Mouse (Mus musculus) embryonic facial prominence, embryonic 12.5 days (tissue): ENCODE data around the gene Qtrt1. TPM values are rescaled to one million over a fixed set of nuclear protein-coding genes. Genes with fewer than 3 reads are reported as not detected.

Experiments
- ATAC-seq: fragments of 200-750 bp; cut with Nextera tagmentation; 2 replicates; pipeline ENCODE4 v1.8.0; 2017; ENCODE audit not compliant: insufficient number of reproducible peaks, insufficient read depth, low FRiP score, low TSS enrichment
- H3K27ac ChIP-seq: fragments of 300-500 bp; sonication (generic); 2 replicates; pipeline ENCODE4 v1.5.1; 2016; ENCODE audit warnings: mild to moderate bottlenecking
- H3K27me3 ChIP-seq: fragments of 300-500 bp; sonication (generic); 2 replicates; pipeline ENCODE4 v1.6.1; 2016; ENCODE audit warnings: mild to moderate bottlenecking, moderate library complexity
- H3K36me3 ChIP-seq: fragments of 300-500 bp; sonication (generic); 2 replicates; pipeline ENCODE4 v1.6.1; 2016; ENCODE audit warnings: mild to moderate bottlenecking
- H3K4me1 ChIP-seq: fragments of 300-500 bp; sonication (generic); 2 replicates; pipeline ENCODE4 v1.6.1; 2016
- H3K4me2 ChIP-seq: fragments of 300-500 bp; sonication (generic); replicated peaks from 2 replicates; pipeline ENCODE4 v1.6.1; 2016; ENCODE audit warnings: mild to moderate bottlenecking, moderate library complexity
- H3K4me3 ChIP-seq: fragments of 300-500 bp; sonication (generic); 2 replicates; pipeline ENCODE4 v1.5.1; 2016; ENCODE audit warnings: mild to moderate bottlenecking
- H3K9ac ChIP-seq: fragments of 300-500 bp; sonication (generic); 2 replicates; pipeline ENCODE4 v1.6.1; 2016; ENCODE audit warnings: mild to moderate bottlenecking, moderate library complexity
- H3K9me3 ChIP-seq: fragments of 300-500 bp; sonication (generic); 2 replicates; pipeline ENCODE4 v1.6.1; 2016; ENCODE audit warnings: mild to moderate bottlenecking, moderate library complexity
- WGBS: fragments of 180-500 bp; shearing (Covaris S2); methylation state at CpG from one replicate; pipeline ENCODE4 v1.1.7; 2016; 5-methylcytosine and 5-hydroxymethylcytosine counted together
- polyA plus RNA-seq: library from polyadenylated mRNA; unstranded; fragments of >200 nt; fragmentation: Nextera tagmentation; extraction: Ambion mirVana; gene quantifications from 2 replicates; pipeline ENCODE4 v1.2.1, GENCODE M21; 2016

The Qtrt1 gene
- polyA plus RNA-seq = 48.7 and 50.2 TPM in 2 replicates

DNA sequence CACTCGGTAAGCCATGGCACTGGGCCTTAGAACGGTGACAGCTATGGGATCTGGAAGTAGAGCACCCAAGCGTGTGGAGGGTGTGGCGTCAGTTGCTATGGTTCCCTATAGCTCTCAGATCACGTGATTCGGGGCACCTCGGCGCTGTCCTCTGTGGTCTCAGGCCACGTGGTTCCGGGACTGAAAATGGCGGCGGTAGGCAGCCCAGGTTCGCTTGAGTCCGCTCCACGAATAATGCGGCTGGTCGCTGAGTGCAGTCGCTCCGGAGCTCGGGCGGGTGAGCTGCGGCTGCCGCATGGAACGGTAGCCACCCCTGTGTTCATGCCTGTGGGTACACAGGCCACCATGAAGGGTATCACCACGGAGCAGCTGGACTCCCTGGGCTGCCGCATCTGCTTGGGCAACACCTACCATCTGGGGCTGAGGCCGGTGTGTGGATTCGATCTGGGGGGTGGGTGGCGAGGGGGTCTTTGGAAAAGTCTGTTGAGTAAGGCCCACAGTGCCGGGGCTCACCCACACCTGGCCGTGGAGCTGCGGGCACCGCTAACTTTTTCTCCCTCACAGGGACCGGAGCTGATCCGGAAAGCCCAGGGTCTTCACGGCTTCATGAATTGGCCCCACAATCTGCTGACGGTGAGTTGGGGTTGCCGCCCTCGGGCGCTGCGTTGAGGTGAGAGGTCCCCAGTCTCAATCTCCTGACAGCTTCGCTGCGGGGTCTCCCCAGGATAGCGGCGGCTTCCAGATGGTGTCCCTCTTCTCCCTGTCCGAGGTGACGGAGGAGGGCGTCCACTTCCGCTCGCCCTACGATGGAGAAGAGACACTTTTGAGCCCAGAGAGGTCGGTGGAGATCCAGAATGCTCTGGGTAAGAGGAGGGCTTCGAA, at the start of gene Qtrt1:
Gene Qtrt1 (plus strand): TSS at position 169 of the 882 bp plus-strand sequence.
- peaks cover 22% of the 10 kb centered on the region for H3K36me3 ChIP-seq
- peak within 1 kb of the TSS; percentile 92 for H3K4me2 ChIP-seq
- H3K9ac ChIP-seq = peak within 1 kb of the TSS; percentile 72
- peak; percentile 85 for ATAC-seq
- H3K27ac ChIP-seq = peak within 1 kb of the TSS; percentile 42; the same call in 1 of the 2 replicates
- H3K4me3 ChIP-seq = peak within 1 kb of the TSS; percentile 69
- no peaks in the 10 kb centered on the region for H3K9me3 ChIP-seq
- H3K27me3 ChIP-seq = no peaks in the 10 kb centered on the region
- WGBS = 2% methylated on average over 53 of the region's 53 CpGs
- H3K4me1 ChIP-seq = 0 out of 2 replicates have a peak, but pooled peaks cover 5% of the 10 kb centered on the region

DNA sequence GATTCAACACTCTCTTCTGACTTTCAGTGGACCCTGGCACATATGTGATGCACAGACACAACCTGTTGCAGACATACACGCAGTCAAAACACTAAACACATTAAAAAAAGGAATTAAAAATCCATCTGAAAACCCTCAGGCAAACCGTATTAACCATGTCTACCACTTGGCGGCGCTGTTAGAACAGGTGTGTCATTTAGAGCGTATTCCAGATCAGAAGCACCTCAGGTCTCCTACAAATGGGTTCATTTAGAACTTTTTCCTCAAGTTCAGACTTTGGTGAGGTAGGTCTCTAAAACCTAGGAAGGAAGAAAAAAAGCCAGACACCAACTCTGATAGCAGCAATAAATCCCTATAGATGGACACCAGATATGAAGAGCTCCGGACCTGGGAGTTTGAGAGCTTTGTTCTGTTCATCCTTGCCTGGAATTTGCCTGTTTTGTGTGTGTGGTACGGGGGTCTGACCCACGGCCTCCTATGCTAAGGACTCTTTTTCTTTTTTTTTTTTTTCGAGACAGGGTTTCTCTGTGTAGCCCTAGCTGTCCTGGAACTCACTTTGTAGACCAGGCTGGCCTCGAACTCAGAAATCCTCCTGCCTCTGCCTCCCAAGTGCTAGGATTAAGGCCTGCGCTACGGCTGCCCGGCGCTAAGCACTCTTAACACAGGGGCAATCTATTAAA, 45.0 kb upstream of the Qtrt1 start:
- peaks cover 14% of the 10 kb centered on the region for H3K4me1 ChIP-seq
- peak overlapping the region; percentile 90 for H3K27ac ChIP-seq
- 0 out of 2 replicates have a peak, but pooled peaks cover 4% of the 10 kb centered on the region for H3K27me3 ChIP-seq
- H3K4me3 ChIP-seq = peak overlapping the region; percentile 83
- no peak for ATAC-seq
- WGBS = 39% methylated on average over 14 of the region's 14 CpGs
- H3K4me2 ChIP-seq = peak overlapping the region; percentile 57
- no peaks in the 10 kb centered on the region for H3K9me3 ChIP-seq
- peaks cover 3% of the 10 kb centered on the region for H3K36me3 ChIP-seq
- no peak overlapping the region for H3K9ac ChIP-seq

DNA sequence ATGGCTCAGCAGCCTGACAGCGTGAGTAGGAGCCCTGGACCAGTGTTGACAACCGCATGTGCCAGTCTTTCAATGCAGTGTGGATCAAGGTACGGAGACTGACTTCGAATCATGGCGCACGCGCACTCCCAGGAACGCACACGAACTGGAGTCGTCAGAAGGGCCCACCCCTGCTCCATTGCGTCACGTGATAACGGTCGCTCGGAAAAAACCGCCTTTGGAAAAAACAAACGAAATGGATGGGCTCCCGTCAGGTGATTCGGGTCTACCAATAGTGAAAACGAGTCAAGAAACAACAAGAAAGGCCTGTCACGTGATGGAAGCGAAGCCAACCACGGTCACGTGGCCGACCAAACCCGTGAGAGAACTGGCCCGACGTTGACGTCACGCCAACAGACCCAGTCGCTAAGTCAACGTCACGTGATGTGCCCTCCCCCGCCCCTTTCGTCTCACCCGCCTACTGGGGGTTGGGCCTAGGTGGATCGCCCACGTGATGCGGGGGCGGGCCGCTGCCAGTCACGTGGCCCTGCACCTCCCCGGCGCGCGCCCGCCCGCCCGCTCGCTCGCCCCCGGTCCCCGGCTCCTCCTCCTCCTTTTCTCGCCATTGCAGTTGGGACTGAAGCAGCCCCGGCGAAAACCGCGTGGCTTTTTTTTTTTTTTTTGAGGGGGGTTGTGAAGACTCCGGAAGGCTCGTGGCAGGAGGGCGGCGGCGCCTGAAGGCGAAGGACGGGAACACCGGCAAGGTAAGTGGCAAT, 44.1 kb upstream of the Qtrt1 start, which contains the start of gene Ilf3:
Gene Ilf3 (plus strand): TSS at position 515 of the 755 bp plus-strand sequence.
- Histone ChIP-seq H3K4me2 (peak within 1 kb of the TSS; percentile 84), H3K27me3 (0 out of 2 replicates have a peak, but pooled peaks cover 2% of the 10 kb centered on the region), H3K4me3 (peak within 1 kb of the TSS; percentile 83), H3K9me3 (no peaks in the 10 kb centered on the region), H3K9ac (peak within 1 kb of the TSS; percentile 91), H3K4me1 (peaks cover 14% of the 10 kb centered on the region), H3K27ac (peak within 1 kb of the TSS; percentile 90), H3K36me3 (peaks cover 12% of the 10 kb centered on the region)
- ATAC-seq = peak; percentile 86
- under 1% methylated on average over 47 of the region's 66 CpGs for WGBS

DNA sequence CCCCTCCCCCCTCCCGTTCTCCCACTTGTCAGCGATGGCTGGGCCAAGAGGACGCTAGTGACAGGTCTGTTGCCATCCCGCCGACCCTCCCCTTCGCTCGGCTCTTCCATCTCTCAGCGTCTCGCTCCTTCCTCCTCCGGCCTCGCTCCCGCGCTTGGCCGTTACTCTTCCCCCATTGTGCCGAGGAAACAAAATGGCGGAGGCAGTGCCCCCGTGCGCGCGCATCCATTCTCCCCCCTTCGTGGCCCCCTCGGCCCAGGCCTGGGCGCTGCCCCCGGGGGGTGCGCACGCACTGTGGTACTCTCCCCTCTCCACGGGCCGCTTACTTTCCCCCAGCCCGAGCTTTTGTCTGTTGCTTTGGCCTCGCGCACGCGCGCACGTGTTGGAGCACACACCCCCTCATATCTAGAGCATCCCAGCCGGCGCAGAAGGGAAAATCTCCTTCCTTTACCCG, 43.5 kb upstream of the Qtrt1 start:
- peak; percentile 60; the same call in 1 of the 2 replicates for ATAC-seq
- Histone ChIP-seq H3K27me3 (no peaks in the 10 kb centered on the region), H3K4me1 (peaks cover 14% of the 10 kb centered on the region), H3K4me3 (peak overlapping the region; percentile 83), H3K9me3 (no peaks in the 10 kb centered on the region), H3K4me2 (peak overlapping the region; percentile 84), H3K36me3 (peaks cover 16% of the 10 kb centered on the region), H3K27ac (peak overlapping the region; percentile 88), H3K9ac (peak overlapping the region; percentile 91)
- WGBS = under 1% methylated on average over 31 of the region's 38 CpGs

DNA sequence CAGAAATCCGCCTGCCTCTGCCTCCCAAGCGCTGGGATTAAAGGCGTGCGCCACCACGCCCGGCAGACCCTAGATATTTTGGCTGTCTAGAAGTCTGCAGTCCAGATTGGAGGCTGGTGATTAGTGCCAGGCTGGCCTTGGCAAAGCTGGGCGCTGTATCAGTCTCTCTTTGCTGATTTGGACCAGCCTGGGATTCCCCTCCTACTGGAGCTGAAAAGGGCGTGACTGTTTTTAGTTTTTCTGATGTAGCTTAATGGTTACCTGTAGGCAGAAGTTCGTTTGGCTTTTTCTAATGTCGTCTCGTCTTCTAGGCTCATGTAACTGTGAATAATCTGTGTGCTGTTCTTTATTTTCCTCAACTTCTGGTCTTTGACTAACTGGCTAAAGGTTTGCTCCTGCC, 42.6 kb upstream of the Qtrt1 start:
- 64% methylated on average over 11 of the region's 11 CpGs for WGBS
- Histone ChIP-seq H3K9ac (peak overlapping the region; percentile 91), H3K27ac (peak overlapping the region; percentile 88; the same call in 1 of the 2 replicates), H3K4me2 (peak overlapping the region; percentile 84), H3K36me3 (peaks cover 16% of the 10 kb centered on the region), H3K4me1 (peaks cover 14% of the 10 kb centered on the region), H3K4me3 (peak overlapping the region; percentile 83), H3K27me3 (no peaks in the 10 kb centered on the region), H3K9me3 (no peaks in the 10 kb centered on the region)
- ATAC-seq = no peak

DNA sequence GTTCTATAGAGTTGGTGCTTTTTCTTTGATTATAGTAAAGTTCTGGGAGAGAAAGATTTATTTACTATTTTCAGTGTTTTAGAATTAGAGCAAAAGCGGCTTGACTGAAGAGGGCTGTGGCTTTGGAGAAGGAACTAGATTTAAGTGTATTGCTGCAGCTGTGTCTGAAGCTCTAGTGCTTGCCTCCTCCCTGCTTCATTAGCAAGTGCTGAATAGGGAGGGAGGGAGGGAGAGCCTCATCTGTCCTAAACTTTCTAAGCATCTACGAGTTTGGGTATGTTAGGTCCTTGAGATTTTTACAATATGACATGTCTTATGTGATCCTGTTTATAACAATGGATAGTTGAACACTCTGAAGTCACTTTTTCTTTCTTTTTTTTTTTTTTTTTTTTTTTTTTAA, 40.8 kb upstream of the Qtrt1 start:
- 93% methylated on average over 2 of the region's 2 CpGs for WGBS
- Histone ChIP-seq H3K36me3 (peaks cover 16% of the 10 kb centered on the region), H3K9me3 (no peaks in the 10 kb centered on the region), H3K4me1 (peaks cover 20% of the 10 kb centered on the region), H3K27me3 (no peaks in the 10 kb centered on the region), H3K4me3 (no peak overlapping the region), H3K4me2 (no peak overlapping the region; the same call in 1 of the 2 replicates), H3K27ac (no peak overlapping the region), H3K9ac (no peak overlapping the region)
- no peak for ATAC-seq

DNA sequence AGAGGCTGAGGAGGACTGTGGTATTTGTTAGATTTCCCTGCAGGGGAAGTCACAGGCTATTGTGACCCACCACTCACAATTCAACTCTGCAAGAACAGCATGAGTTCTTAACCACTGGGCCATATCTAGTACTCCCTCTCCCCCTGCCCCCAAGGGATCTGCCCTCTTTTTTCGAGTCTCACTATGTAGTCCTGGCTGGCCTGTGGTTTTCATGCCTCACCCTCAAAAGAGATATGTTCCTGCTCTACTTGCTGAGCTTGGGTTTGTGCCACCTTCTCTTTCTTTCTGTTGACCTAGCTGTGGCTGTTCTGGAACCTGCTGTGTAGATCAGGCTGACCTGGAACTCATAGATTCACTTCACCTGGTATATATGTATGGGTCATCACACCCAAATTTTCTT, 39.1 kb upstream of the Qtrt1 start:
- no peak overlapping the region for H3K4me2 ChIP-seq
- no peaks in the 10 kb centered on the region for H3K27me3 ChIP-seq
- no peak overlapping the region for H3K27ac ChIP-seq
- 59% methylated on average over 1 of the region's 1 CpGs for WGBS
- no peak overlapping the region for H3K4me3 ChIP-seq
- ATAC-seq = no peak
- H3K9me3 ChIP-seq = no peaks in the 10 kb centered on the region
- peaks cover 16% of the 10 kb centered on the region for H3K36me3 ChIP-seq
- H3K4me1 ChIP-seq = peaks cover 20% of the 10 kb centered on the region
- no peak overlapping the region for H3K9ac ChIP-seq

DNA sequence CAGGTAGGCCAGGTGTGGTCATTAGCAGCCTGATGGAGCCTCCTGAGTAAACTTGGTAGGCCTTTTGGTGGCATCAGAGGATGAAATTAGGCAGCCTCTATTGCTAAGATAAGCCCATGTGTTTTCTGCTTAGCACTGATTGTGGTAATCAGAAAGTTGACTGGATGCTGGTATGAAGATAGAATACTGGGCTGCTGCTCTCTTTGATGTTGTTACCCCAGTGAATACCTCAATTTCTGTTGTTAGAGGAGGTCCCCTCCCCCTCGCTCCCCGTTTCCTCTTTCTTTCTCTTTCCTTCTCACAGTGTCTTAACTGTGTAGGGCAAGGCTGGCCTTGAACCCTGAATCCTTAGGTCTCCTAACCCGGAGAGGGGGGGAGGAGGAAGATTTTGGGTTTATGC, 32.4 kb upstream of the Qtrt1 start:
- H3K9ac ChIP-seq = no peak overlapping the region
- no peaks in the 10 kb centered on the region for H3K9me3 ChIP-seq
- WGBS = 75% methylated on average over 3 of the region's 3 CpGs
- ATAC-seq = no peak
- no peak overlapping the region for H3K4me2 ChIP-seq
- H3K27me3 ChIP-seq = no peaks in the 10 kb centered on the region
- H3K4me3 ChIP-seq = no peak overlapping the region
- no peak overlapping the region for H3K27ac ChIP-seq
- H3K36me3 ChIP-seq = peaks cover 3% of the 10 kb centered on the region; the same call in 1 of the 2 replicates
- H3K4me1 ChIP-seq = peaks cover 6% of the 10 kb centered on the region

DNA sequence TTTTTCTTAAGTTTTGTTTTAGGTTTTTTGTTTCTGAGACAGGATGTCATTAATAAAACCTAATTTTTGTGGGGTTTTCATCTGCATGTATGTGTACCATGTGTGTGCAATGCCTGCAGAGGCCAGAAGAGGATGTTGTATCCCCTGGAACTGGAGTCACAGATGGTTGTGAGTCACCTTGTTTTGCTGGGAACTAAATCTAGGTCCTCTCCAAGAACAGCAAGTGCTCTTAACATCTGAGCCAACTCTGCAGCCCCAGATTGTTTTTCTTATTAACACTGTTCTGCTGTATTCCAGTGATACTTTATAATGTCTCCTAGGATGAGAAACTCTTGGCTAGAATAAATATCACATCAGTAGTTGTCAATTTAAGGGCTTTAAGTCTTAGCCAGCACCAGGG, 30.8 kb upstream of the Qtrt1 start:
- Histone ChIP-seq H3K36me3 (peaks cover 3% of the 10 kb centered on the region; the same call in 1 of the 2 replicates), H3K9ac (no peak overlapping the region), H3K27me3 (no peaks in the 10 kb centered on the region), H3K27ac (no peak overlapping the region), H3K4me1 (no peaks in the 10 kb centered on the region), H3K4me2 (no peak overlapping the region), H3K9me3 (no peaks in the 10 kb centered on the region), H3K4me3 (no peak overlapping the region)
- no peak for ATAC-seq

DNA sequence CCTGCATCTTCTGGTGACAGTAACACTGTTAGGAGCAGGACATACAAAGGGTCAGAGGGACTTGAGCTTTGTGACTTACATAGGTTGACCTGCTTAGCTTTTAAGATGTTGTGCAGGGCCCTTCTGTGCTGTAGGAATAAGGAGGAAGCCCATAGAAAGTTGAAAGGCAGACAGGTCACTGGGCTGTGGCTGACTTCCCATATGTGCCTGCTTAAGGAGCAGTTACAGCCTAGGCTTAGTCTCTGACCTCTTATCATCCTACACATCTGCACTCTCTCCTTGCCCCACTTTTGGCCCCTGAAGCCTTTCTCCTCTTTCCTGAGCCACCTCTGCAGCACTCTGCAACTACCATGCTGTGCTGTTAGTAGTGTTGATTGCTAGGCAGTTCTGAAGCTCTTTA, 27.7 kb upstream of the Qtrt1 start:
- H3K4me2 ChIP-seq = no peak overlapping the region
- H3K27me3 ChIP-seq = no peaks in the 10 kb centered on the region
- no peak for ATAC-seq
- H3K36me3 ChIP-seq = peaks cover 14% of the 10 kb centered on the region
- no peaks in the 10 kb centered on the region for H3K9me3 ChIP-seq
- no peak overlapping the region for H3K27ac ChIP-seq
- H3K4me1 ChIP-seq = no peaks in the 10 kb centered on the region
- no peak overlapping the region for H3K9ac ChIP-seq
- H3K4me3 ChIP-seq = no peak overlapping the region

DNA sequence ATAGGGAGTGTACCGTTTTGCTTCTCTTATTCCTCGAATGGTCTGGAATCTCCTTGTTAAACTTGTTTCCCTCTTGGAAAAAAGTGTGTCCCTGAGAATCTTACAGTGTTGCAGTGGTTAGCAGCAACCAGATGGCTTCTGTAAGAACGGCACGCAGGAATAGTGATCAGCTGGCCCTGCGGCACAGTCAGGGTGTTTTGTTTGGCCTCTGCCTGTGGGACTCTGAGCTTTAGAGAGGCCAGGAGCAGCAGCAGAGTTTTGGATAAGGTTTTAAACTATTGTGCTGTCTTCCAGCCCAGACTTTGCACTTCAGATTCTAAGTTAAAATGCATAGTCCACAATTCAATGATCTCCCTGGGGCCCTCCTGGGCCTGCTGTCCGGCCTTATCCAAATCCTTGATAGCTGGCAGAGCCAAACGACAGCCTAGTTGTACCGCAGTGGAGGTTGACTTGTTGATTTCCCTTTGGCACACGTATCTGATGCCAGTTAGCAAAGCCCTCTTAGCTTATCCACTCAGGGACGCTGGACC, 18.9 kb upstream of the Qtrt1 start:
- 90% methylated on average over 10 of the region's 10 CpGs for WGBS
- Histone ChIP-seq H3K9ac (no peak overlapping the region), H3K4me1 (no peaks in the 10 kb centered on the region), H3K27ac (no peak overlapping the region), H3K9me3 (no peaks in the 10 kb centered on the region), H3K27me3 (no peaks in the 10 kb centered on the region), H3K4me3 (no peak overlapping the region), H3K4me2 (no peak overlapping the region), H3K36me3 (peaks cover 95% of the 10 kb centered on the region)
- no peak for ATAC-seq
